Mouse (Mus musculus) lung, adult 2 months (tissue): ENCODE results near the gene Cldn8. TPM values are rescaled to one million over a fixed set of nuclear protein-coding genes. Genes with fewer than 3 reads are reported as not detected.

Experiments used
- DNase-seq: peaks from one replicate; pipeline ENCODE4 v3.0.0; 2022
- H3K4me1 ChIP-seq: fragments of 200-500 bp; 2 replicates; pipeline ENCODE4 v1.6.1; 2011; ENCODE audit warnings: low read length; ENCODE audit not compliant: control insufficient read depth, insufficient read depth
- H3K4me3 ChIP-seq: fragments of 200-500 bp; replicated peaks from 2 replicates; pipeline ENCODE3; 2011; ENCODE audit warnings: low read depth, mild to moderate bottlenecking, control low read depth, low read length; ENCODE audit errors: extremely low read depth
- CTCF ChIP-seq: fragments of 200-500 bp; IDR thresholded peaks from 2 replicates; pipeline ENCODE4 v1.5.1; 2011; ENCODE audit warnings: mild to moderate bottlenecking, low read length, control low read depth; ENCODE audit not compliant: insufficient read depth
- POLR2A ChIP-seq: fragments of 200-500 bp; IDR thresholded peaks from 2 replicates; pipeline ENCODE4 v1.6.1; 2011; ENCODE audit warnings: low read depth, mild to moderate bottlenecking, control low read depth, low read length, borderline replicate concordance; ENCODE audit errors: extremely low read depth
- WGBS: fragments of 180-500 bp; shearing (Covaris S2); methylation state at CpG from one replicate; pipeline ENCODE4 v1.1.7; 2018; 5-methylcytosine and 5-hydroxymethylcytosine counted together
- polyA plus RNA-seq: library from polyadenylated mRNA; depleted of rRNA; stranded (reverse); fragments of >200 nt; gene quantifications from 2 replicates; pipeline ENCODE4 v1.2.3, GENCODE M21; 2012; rRNA removed

Gene Cldn8
- 2.1 and 3.5 TPM in 2 replicates for polyA plus RNA-seq

- 59% methylated on average over 6 of the region's 6 CpGs for WGBS
- Histone ChIP-seq H3K4me3 (peak within 1 kb of the TSS; percentile 3), H3K4me1 (no peaks in the 10 kb centered on the region)
- no peak for TF ChIP-seq CTCF
- TF ChIP-seq POLR2A, result no peak
- peak; percentile 27 for DNase-seq
Measured at GRCm38 (mm10) chr16:88563045-88563913, at the start of gene Cldn8. TSS of gene Cldn8 (minus strand) at chr16:88563183.

- H3K4me3 ChIP-seq, result no peak overlapping the region
- no peak for DNase-seq
- TF ChIP-seq POLR2A (no peak), CTCF (no peak)
- 74% methylated on average over 4 of the region's 4 CpGs for WGBS
- no peaks in the 10 kb centered on the region for H3K4me1 ChIP-seq
Measured at GRCm38 (mm10) chr16:88612712-88613111, 49.7 kb upstream of the Cldn8 start.

- TF ChIP-seq CTCF (no peak), POLR2A (no peak)
- WGBS, result 90% methylated on average over 8 of the region's 8 CpGs
- DNase-seq, result no peak
- no peaks in the 10 kb centered on the region for H3K4me1 ChIP-seq
- H3K4me3 ChIP-seq, result no peak within 1 kb of the TSS
Measured at GRCm38 (mm10) chr16:88611922-88612321, 48.9 kb upstream of the Cldn8 start, which contains the start of gene Krtap24-1. TSS of gene Krtap24-1 (minus strand) at chr16:88612279.

GRCm38 (mm10) chr16:88604570-88604969 lies 41.6 kb upstream of the Cldn8 start:
- 69% methylated on average over 6 of the region's 6 CpGs for WGBS
- no peak for DNase-seq
- no peak overlapping the region for H3K4me3 ChIP-seq
- TF ChIP-seq CTCF (no peak), POLR2A (no peak)
- peaks cover 5% of the 10 kb centered on the region; the same call in 1 of the 2 replicates for H3K4me1 ChIP-seq

- TF ChIP-seq POLR2A (no peak), CTCF (no peak)
- DNase-seq, result no peak
- Histone ChIP-seq H3K4me3 (no peak overlapping the region), H3K4me1 (peaks cover 5% of the 10 kb centered on the region; the same call in 1 of the 2 replicates)
- 72% methylated on average over 1 of the region's 1 CpGs for WGBS
Measured at GRCm38 (mm10) chr16:88602464-88602863, 39.5 kb upstream of the Cldn8 start.

GRCm38 (mm10) chr16:88600303-88600702 lies 37.3 kb upstream of the Cldn8 start:
- Histone ChIP-seq H3K4me1 (peaks cover 5% of the 10 kb centered on the region; the same call in 1 of the 2 replicates), H3K4me3 (no peak overlapping the region)
- 56% methylated on average over 8 of the region's 8 CpGs for WGBS
- TF ChIP-seq POLR2A (no peak), CTCF (no peak)
- no peak for DNase-seq

GRCm38 (mm10) chr16:88599504-88600237 lies 36.7 kb upstream of the Cldn8 start:
- H3K4me1 ChIP-seq, result peaks cover 5% of the 10 kb centered on the region; the same call in 1 of the 2 replicates
- TF ChIP-seq POLR2A (no peak), CTCF (no peak)
- whole genome bisulfite sequencing, result 26% methylated on average over 16 of the region's 16 CpGs
- DNase-seq, result no peak
- H3K4me3 ChIP-seq, result no peak overlapping the region

GRCm38 (mm10) chr16:88592758-88593157 lies 29.8 kb upstream of the Cldn8 start:
- DNase-seq, result no peak
- H3K4me3 ChIP-seq, result no peak overlapping the region
- H3K4me1 ChIP-seq, result no peaks in the 10 kb centered on the region
- TF ChIP-seq CTCF (no peak), POLR2A (no peak)

GRCm38 (mm10) chr16:88583338-88583737 lies 20.4 kb upstream of the Cldn8 start:
- H3K4me3 ChIP-seq, result no peak overlapping the region
- TF ChIP-seq CTCF, result no peak
- no peak for TF ChIP-seq POLR2A
- 77% methylated on average over 9 of the region's 9 CpGs for WGBS
- H3K4me1 ChIP-seq, result no peaks in the 10 kb centered on the region
- no peak for DNase-seq
